Mouse (Mus musculus): ENCODE results near the gene H2-Oa. TPM values are rescaled to one million over a fixed set of nuclear protein-coding genes. Genes with fewer than 3 reads are reported as not detected.
"Not testable (repeated sequence)": the region's sequence is repeated elsewhere in the genome, so short reads cannot be mapped to it uniquely, and the experiment has no call there.

Gene H2-Oa
- polyA plus RNA-seq, 1 experiment from 2014 or later = 0.25 TPM

DNA sequence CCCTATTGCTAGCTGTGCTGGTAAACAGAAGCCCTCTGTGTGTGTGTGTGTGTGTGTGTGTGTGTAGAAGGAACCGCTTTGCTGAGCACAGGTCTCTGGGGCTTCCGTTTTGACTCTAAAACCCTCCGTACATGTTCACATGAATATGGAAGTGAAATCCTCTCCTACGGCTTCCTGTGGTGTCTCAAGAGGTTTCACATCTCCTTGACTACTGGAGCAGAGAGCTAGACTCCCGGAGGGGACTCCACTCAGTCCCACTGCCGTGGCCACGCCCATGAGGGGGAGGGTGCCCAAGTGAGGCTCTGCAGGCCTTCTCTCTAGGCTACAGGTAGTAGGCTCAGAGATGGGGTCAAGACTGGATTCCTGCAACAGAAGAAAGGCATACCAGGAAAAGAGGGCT lies 50.9 kb downstream of the H2-Oa start, which contains the start of gene H2-DMb2:
Gene H2-DMb2 (plus strand): TSS at position 275 of the 400 bp plus-strand sequence.
- no peak within 1 kb of the TSS for H3K9ac ChIP-seq (ENCODE audit: low read length)
- DNase-seq (ENCODE audit: low spot score) = no peak
- 30% methylated on average over 7 of the region's 7 CpGs for WGBS
- no peak within 1 kb of the TSS for H3K4me2 ChIP-seq (replicated peaks; ENCODE audit: low read depth)
- TF ChIP-seq EP300 (optimal IDR thresholded peaks at IDR 0.05) = no peak
- TF ChIP-seq CTCF (IDR thresholded peaks at IDR 0.05; ENCODE audit: low read depth) = no peak
- no peaks in the 10 kb centered on the region for H3K9me3 ChIP-seq (ENCODE audit: control insufficient read depth, low read length)
- peak within 1 kb of the TSS; percentile 24; the same call in 1 of the 2 replicates for H3K27ac ChIP-seq (replicated peaks)
- H3K4me1 ChIP-seq (replicated peaks; ENCODE audit: control insufficient read depth, insufficient read depth) = no peaks in the 10 kb centered on the region
- H3K36me3 ChIP-seq (ENCODE audit: control insufficient read depth, insufficient read depth, low read length) = no peaks in the 10 kb centered on the region
- no peak for ATAC-seq (ENCODE audit: low FRiP score, low TSS enrichment)
- no peak within 1 kb of the TSS for H3K4me3 ChIP-seq (ENCODE audit: low read depth, low read length)
- H3K27me3 ChIP-seq (ENCODE audit: control insufficient read depth, insufficient read depth, low read length) = no peaks in the 10 kb centered on the region; the same call in 1 of the 2 replicates

DNA sequence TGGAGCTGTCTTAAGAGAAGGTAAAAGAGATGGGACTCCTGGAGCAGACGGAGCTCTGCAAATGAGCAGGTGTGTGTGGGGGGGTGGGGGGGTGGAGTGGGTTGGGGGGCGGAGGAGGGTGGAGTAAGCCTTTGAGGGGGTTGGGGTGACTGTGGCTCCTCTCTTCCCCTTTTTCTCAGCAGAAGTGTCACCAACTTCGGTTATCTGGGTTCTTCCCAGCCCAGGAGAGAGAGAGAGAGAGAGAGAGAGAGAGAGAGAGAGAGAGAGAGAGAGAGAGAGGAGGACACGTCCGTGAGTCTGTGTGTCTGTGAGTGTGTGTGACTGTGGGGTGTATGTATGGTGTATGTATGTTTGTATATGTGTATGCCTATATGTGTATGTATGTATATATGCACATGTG lies 51.3 kb downstream of the H2-Oa start:
- Histone ChIP-seq H3K27ac (replicated peaks) (no peak overlapping the region), H3K27me3 (ENCODE audit: control insufficient read depth, insufficient read depth, low read length) (no peaks in the 10 kb centered on the region; the same call in 1 of the 2 replicates), H3K4me3 (ENCODE audit: low read depth, low read length) (no peak overlapping the region), H3K4me2 (replicated peaks; ENCODE audit: low read depth) (no peak overlapping the region), H3K9ac (ENCODE audit: low read length) (no peak overlapping the region), H3K36me3 (ENCODE audit: control insufficient read depth, insufficient read depth, low read length) (no peaks in the 10 kb centered on the region), H3K9me3 (ENCODE audit: control insufficient read depth, low read length) (no peaks in the 10 kb centered on the region), H3K4me1 (replicated peaks; ENCODE audit: control insufficient read depth, insufficient read depth) (no peaks in the 10 kb centered on the region)
- ATAC-seq (ENCODE audit: low FRiP score, low TSS enrichment) = no peak
- TF ChIP-seq CTCF (IDR thresholded peaks at IDR 0.05; ENCODE audit: low read depth) (no peak), EP300 (optimal IDR thresholded peaks at IDR 0.05) (no peak)
- WGBS = 58% methylated on average over 5 of the region's 5 CpGs
- no peak for DNase-seq (ENCODE audit: low spot score)

DNA sequence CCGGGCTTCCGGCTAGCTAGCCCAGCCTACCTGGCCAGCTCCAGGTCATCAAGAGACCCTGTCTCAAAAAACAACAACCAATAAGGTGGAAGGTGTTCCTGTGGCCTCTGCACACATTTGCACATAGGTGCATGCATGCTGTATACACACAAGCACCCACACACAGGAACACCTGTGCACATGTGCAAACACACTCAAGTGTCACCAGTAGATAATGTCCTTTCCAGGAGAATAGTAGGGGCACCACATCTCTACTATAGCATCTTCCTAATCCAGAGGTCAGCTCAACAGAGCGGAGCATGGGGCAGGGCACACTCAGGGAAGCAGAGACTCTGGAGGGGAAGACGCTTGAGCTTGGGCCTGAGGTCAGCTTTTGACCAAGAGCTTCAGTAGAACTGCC lies 52.1 kb downstream of the H2-Oa start:
- not testable (repeated sequence) for DNase-seq (ENCODE audit: low spot score); H3K9me3 ChIP-seq (ENCODE audit: control insufficient read depth, low read length); H3K4me2 ChIP-seq (replicated peaks; ENCODE audit: low read depth); H3K27me3 ChIP-seq (ENCODE audit: control insufficient read depth, insufficient read depth, low read length); H3K4me1 ChIP-seq (replicated peaks; ENCODE audit: control insufficient read depth, insufficient read depth); H3K9ac ChIP-seq (ENCODE audit: low read length); H3K36me3 ChIP-seq (ENCODE audit: control insufficient read depth, insufficient read depth, low read length); ATAC-seq (ENCODE audit: low FRiP score, low TSS enrichment); H3K4me3 ChIP-seq (ENCODE audit: low read depth, low read length); H3K27ac ChIP-seq (replicated peaks)
- 88% methylated on average over 4 of the region's 4 CpGs for WGBS

Other genes starting within 250 kb of the H2-Oa start
- gene Cd320, start 249.2 kb upstream of the H2-Oa start, polyA plus RNA-seq (2015; fragmentation: Nextera tagmentation; extraction: Ambion mirVana) = 32.7 and 38.2 TPM in 2 replicates
- not detected in 2 replicates for gene Gm7029, start 218.5 kb upstream of the H2-Oa start, polyA plus RNA-seq (2015; fragmentation: Nextera tagmentation; extraction: Ambion mirVana)
- 1.3 and 1.7 TPM in 2 replicates for gene Kifc1, start 201.7 kb upstream of the H2-Oa start, polyA plus RNA-seq (2015; fragmentation: Nextera tagmentation; extraction: Ambion mirVana)
- gene Platr17, start 187.2 kb upstream of the H2-Oa start, polyA plus RNA-seq (2015; fragmentation: Nextera tagmentation; extraction: Ambion mirVana) = 1.1 TPM in 2 replicates
- gene Daxx, start 182.9 kb upstream of the H2-Oa start, polyA plus RNA-seq (2015; fragmentation: Nextera tagmentation; extraction: Ambion mirVana) = 18.1 and 22.4 TPM in 2 replicates
- gene Tapbp, start 176.4 kb upstream of the H2-Oa start, polyA plus RNA-seq (2015; fragmentation: Nextera tagmentation; extraction: Ambion mirVana) = 63.7 and 72.4 TPM in 2 replicates
- 10.7 and 12.2 TPM in 2 replicates for gene Zbtb22, start 176.4 kb upstream of the H2-Oa start, polyA plus RNA-seq (2015; fragmentation: Nextera tagmentation; extraction: Ambion mirVana)
- gene Rgl2, start 162.8 kb upstream of the H2-Oa start, polyA plus RNA-seq (2015; fragmentation: Nextera tagmentation; extraction: Ambion mirVana) = 18.6 and 24.4 TPM in 2 replicates
- gene Pfdn6, start 152.0 kb upstream of the H2-Oa start, polyA plus RNA-seq (2015; fragmentation: Nextera tagmentation; extraction: Ambion mirVana) = 92.7 and 96.8 TPM in 2 replicates
- gene Wdr46, start 151.7 kb upstream of the H2-Oa start, polyA plus RNA-seq (2015; fragmentation: Nextera tagmentation; extraction: Ambion mirVana) = 17.1 and 20.2 TPM in 2 replicates
- gene B3galt4, start 140.9 kb upstream of the H2-Oa start, polyA plus RNA-seq (2015; fragmentation: Nextera tagmentation; extraction: Ambion mirVana) = 15.0 and 15.2 TPM in 2 replicates
- gene Vps52, start 136.5 kb upstream of the H2-Oa start, polyA plus RNA-seq (2015; fragmentation: Nextera tagmentation; extraction: Ambion mirVana) = 24.7 and 26.3 TPM in 2 replicates
- gene Rps18, start 136.3 kb upstream of the H2-Oa start, polyA plus RNA-seq (2015; fragmentation: Nextera tagmentation; extraction: Ambion mirVana) = 1,740 and 1,781 TPM in 2 replicates
- 129 and 130 TPM in 2 replicates for gene H2-K1, start 92.0 kb upstream of the H2-Oa start, polyA plus RNA-seq (2015; fragmentation: Nextera tagmentation; extraction: Ambion mirVana)
- gene Ring1, start 67.7 kb upstream of the H2-Oa start, polyA plus RNA-seq (2015; fragmentation: Nextera tagmentation; extraction: Ambion mirVana) = 13.3 and 14.6 TPM in 2 replicates
- 37.6 and 42.4 TPM in 2 replicates for gene H2-Ke6, start 64.3 kb upstream of the H2-Oa start, polyA plus RNA-seq (2015; fragmentation: Nextera tagmentation; extraction: Ambion mirVana)
- gene Slc39a7, start 60.7 kb upstream of the H2-Oa start, polyA plus RNA-seq (2015; fragmentation: Nextera tagmentation; extraction: Ambion mirVana) = 114 and 118 TPM in 2 replicates
- gene Rxrb, start 60.5 kb upstream of the H2-Oa start, polyA plus RNA-seq (2015; fragmentation: Nextera tagmentation; extraction: Ambion mirVana) = 25.0 and 26.9 TPM in 2 replicates
- gene Col11a2, start 52.9 kb upstream of the H2-Oa start, polyA plus RNA-seq (2015; fragmentation: Nextera tagmentation; extraction: Ambion mirVana) = 0.18 and 0.29 TPM in 2 replicates
- gene H2-DMa, start 27.2 kb downstream of the H2-Oa start, polyA plus RNA-seq (2015; fragmentation: Nextera tagmentation; extraction: Ambion mirVana) = 9.1 and 9.5 TPM in 2 replicates
- 45.0 and 48.1 TPM in 2 replicates for gene Brd2, start 30.3 kb downstream of the H2-Oa start, polyA plus RNA-seq (2015; fragmentation: Nextera tagmentation; extraction: Ambion mirVana)
- gene H2-DMb2, start 51.0 kb downstream of the H2-Oa start, polyA plus RNA-seq (2015; fragmentation: Nextera tagmentation; extraction: Ambion mirVana) = 0.45 and 0.53 TPM in 2 replicates
- 2.1 and 2.6 TPM in 2 replicates for gene H2-DMb1, start 60.7 kb downstream of the H2-Oa start, polyA plus RNA-seq (2015; fragmentation: Nextera tagmentation; extraction: Ambion mirVana)
- gene Tap1, start 95.2 kb downstream of the H2-Oa start, polyA plus RNA-seq (2015; fragmentation: Nextera tagmentation; extraction: Ambion mirVana) = 7.0 and 8.3 TPM in 2 replicates
- 11.9 and 12.8 TPM in 2 replicates for gene Psmb9, start 95.4 kb downstream of the H2-Oa start, polyA plus RNA-seq (2015; fragmentation: Nextera tagmentation; extraction: Ambion mirVana)
- gene Psmb8, start 105.4 kb downstream of the H2-Oa start, polyA plus RNA-seq (2015; fragmentation: Nextera tagmentation; extraction: Ambion mirVana) = 15.5 and 16.2 TPM in 2 replicates
- 5.8 and 5.9 TPM in 2 replicates for gene Tap2, start 111.2 kb downstream of the H2-Oa start, polyA plus RNA-seq (2015; fragmentation: Nextera tagmentation; extraction: Ambion mirVana)
- 0.13 and 0.16 TPM in 2 replicates for gene H2-Ob, start 146.6 kb downstream of the H2-Oa start, polyA plus RNA-seq (2015; fragmentation: Nextera tagmentation; extraction: Ambion mirVana)
- gene H2-Ab1, start 165.3 kb downstream of the H2-Oa start, polyA plus RNA-seq (2015; fragmentation: Nextera tagmentation; extraction: Ambion mirVana) = 19.3 and 20.1 TPM in 2 replicates
- 6.8 and 8.2 TPM in 2 replicates for gene H2-Aa, start 195.5 kb downstream of the H2-Oa start, polyA plus RNA-seq (2015; fragmentation: Nextera tagmentation; extraction: Ambion mirVana)
- gene H2-Eb1, start 213.5 kb downstream of the H2-Oa start, polyA plus RNA-seq (2015; fragmentation: Nextera tagmentation; extraction: Ambion mirVana) = 5.6 and 6.7 TPM in 2 replicates
- not detected in 2 replicates for gene H2-Eb2, start 233.3 kb downstream of the H2-Oa start, polyA plus RNA-seq (2015; fragmentation: Nextera tagmentation; extraction: Ambion mirVana)